Comparison of ENCODE assay signal across 17 mouse cellular contexts in genomic region chr6:39223328-39223885, GRCm38 (mm10).
"Had no signal": no experiment of that assay in that cellular context is flagged by ENCODE, and none has a peak within 500 bp of the region (broad histone marks: within the 10 kb centered on the region; RNA-seq: fewer than 3 reads in every experiment).

No protein-coding gene starts in this region.

- DNase-seq: kidney, adult 8-10 months; kidney, postnatal 4 days; left cerebral cortex, postnatal 4 days; lung, embryonic 14.5 days; lung, postnatal 10 days; lung, postnatal 4 days; retina, postnatal 1 day; right cerebral cortex, postnatal 4 days; spleen, adult 18-20 months; thymus, postnatal 4 days had no signal

- H3K4me3 ChIP-seq: layer of hippocampus, adult 2 months; limb, embryonic 13.5 days; liver, embryonic 15.5 days; midbrain, embryonic 10.5 days; midbrain, embryonic 15.5 days; neural tube, embryonic 13.5 days had no signal

- H3K36me3 ChIP-seq: limb, embryonic 13.5 days; liver, embryonic 15.5 days; midbrain, embryonic 10.5 days; midbrain, embryonic 15.5 days; neural tube, embryonic 13.5 days had no signal

- H3K9ac ChIP-seq: limb, embryonic 13.5 days; liver, embryonic 15.5 days; lung, embryonic 14.5 days; midbrain, embryonic 15.5 days; neural tube, embryonic 13.5 days had no signal

- ATAC-seq: midbrain, embryonic 15.5 days had no signal

- H3K27me3 ChIP-seq: limb, embryonic 13.5 days; midbrain, embryonic 15.5 days; neural tube, embryonic 13.5 days had no signal

- H3K9me3 ChIP-seq: limb, embryonic 13.5 days; liver, embryonic 15.5 days; midbrain, embryonic 10.5 days; midbrain, embryonic 15.5 days; neural tube, embryonic 13.5 days had no signal

- H3K27ac ChIP-seq: kidney, postnatal 0 days; layer of hippocampus, adult 2 months; limb, embryonic 13.5 days; liver, embryonic 15.5 days; midbrain, embryonic 10.5 days; midbrain, embryonic 15.5 days; neural tube, embryonic 13.5 days had no signal

- H3K4me2 ChIP-seq: limb, embryonic 13.5 days; liver, embryonic 15.5 days; lung, embryonic 14.5 days; midbrain, embryonic 15.5 days; neural tube, embryonic 13.5 days had no signal
